In genomic region chr1:134182025-134182424, GRCm38 (mm10) we compare ENCODE assay signal across 12 mouse cellular contexts. TPM values are rescaled to one million over a fixed set of nuclear protein-coding genes. Genes with fewer than 3 reads are reported as not detected.
DNase-seq lines count a peak whose midpoint lies in the region; ATAC-seq and TF ChIP-seq lines count a peak whose summit lies in the region.
"Had no signal": no experiment of that assay in that cellular context is flagged by ENCODE, and none has a peak within 500 bp of the region (broad histone marks: within the 10 kb centered on the region; RNA-seq: fewer than 3 reads in every experiment).

TSS of gene Chil1 (plus strand) at chr1:134182176.

- TF ChIP-seq CTCF in hindbrain, postnatal 0 days (IDR thresholded peaks at IDR 0.05; ENCODE audit: low read depth): no peak
- no peak for TF ChIP-seq CTCF in cortical plate, adult 2 months (IDR thresholded peaks at IDR 0.05; ENCODE audit: extremely low read depth, insufficient read depth, low read length)

- H3K27me3 ChIP-seq in hindbrain, postnatal 0 days (ENCODE audit: insufficient read depth, low read length): no peaks in the 10 kb centered on the region
- no peaks in the 10 kb centered on the region for H3K27me3 ChIP-seq in hindbrain, embryonic 11.5 days (ENCODE audit: control insufficient read depth, insufficient read depth, low read length)
- no peaks in the 10 kb centered on the region for H3K27me3 ChIP-seq in limb, embryonic 15.5 days
- H3K27me3 ChIP-seq in midbrain, embryonic 14.5 days (ENCODE audit: control insufficient read depth, insufficient read depth, low read length): no peaks in the 10 kb centered on the region

- no peak within 1 kb of the TSS for H3K4me3 ChIP-seq in hindbrain, postnatal 0 days (ENCODE audit: low read length)
- H3K4me3 ChIP-seq in hindbrain, embryonic 11.5 days (ENCODE audit: low read depth, low read length): no peak within 1 kb of the TSS
- H3K4me3 ChIP-seq in cortical plate, adult 2 months (ENCODE audit: insufficient read depth, low read length): no peak within 1 kb of the TSS
- no peak within 1 kb of the TSS for H3K4me3 ChIP-seq in limb, embryonic 15.5 days
- no peak within 1 kb of the TSS for H3K4me3 ChIP-seq in midbrain, embryonic 14.5 days (replicated peaks; ENCODE audit: low read depth, low read length)

- no peak for TF ChIP-seq POLR2A in cortical plate, adult 2 months (IDR thresholded peaks at IDR 0.05; ENCODE audit: extremely low read depth, insufficient read depth, low read length)

- H3K9me3 ChIP-seq in hindbrain, postnatal 0 days (ENCODE audit: low read length): no peaks in the 10 kb centered on the region
- H3K9me3 ChIP-seq in hindbrain, embryonic 11.5 days (ENCODE audit: control insufficient read depth, low read length): no peaks in the 10 kb centered on the region
- H3K9me3 ChIP-seq in limb, embryonic 15.5 days: no peaks in the 10 kb centered on the region
- no peaks in the 10 kb centered on the region for H3K9me3 ChIP-seq in midbrain, embryonic 14.5 days (ENCODE audit: control insufficient read depth, low read length)
- H3K9me3 ChIP-seq: G1E; megakaryocyte, embryonic 14.5 days had no signal

- peak; percentile 12 for DNase-seq in hindbrain, postnatal 0 days (ENCODE audit: low spot score)
- no peak for DNase-seq in hindbrain, embryonic 11.5 days (ENCODE audit: low spot score)
- peak; percentile 28 for DNase-seq in adipocyte (ENCODE audit: low spot score)
- DNase-seq in midbrain, embryonic 14.5 days: no peak
- DNase-seq in yolk sac, embryonic 10.5 days (ENCODE audit: low spot score): no peak
- no peak for DNase-seq in right cerebral cortex, postnatal 36 days (ENCODE audit: low spot score in 2 of 2)
- DNase-seq: kidney, postnatal 10 days had no signal

- 54% methylated on average over 4 of the region's 4 CpGs for WGBS in hindbrain, postnatal 0 days
- 59% methylated on average over 4 of the region's 4 CpGs for WGBS in hindbrain, embryonic 11.5 days
- 54% methylated on average over 4 of the region's 4 CpGs for WGBS in limb, embryonic 15.5 days
- 59% methylated on average over 4 of the region's 4 CpGs for WGBS in midbrain, embryonic 14.5 days

- no peak within 1 kb of the TSS for H3K4me2 ChIP-seq in hindbrain, postnatal 0 days (ENCODE audit: low read depth, low read length)
- H3K4me2 ChIP-seq in hindbrain, embryonic 11.5 days (replicated peaks; ENCODE audit: low read depth, low read length): no peak within 1 kb of the TSS
- H3K4me2 ChIP-seq in limb, embryonic 15.5 days: no peak within 1 kb of the TSS
- H3K4me2 ChIP-seq in midbrain, embryonic 14.5 days (ENCODE audit: low read length): no peak within 1 kb of the TSS
- H3K4me2 ChIP-seq: heart, embryonic 11.5 days had no signal

- no peak within 1 kb of the TSS for H3K9ac ChIP-seq in hindbrain, postnatal 0 days (replicated peaks; ENCODE audit: low read length)
- no peak within 1 kb of the TSS for H3K9ac ChIP-seq in hindbrain, embryonic 11.5 days (ENCODE audit: low read depth, low read length)
- no peak within 1 kb of the TSS for H3K9ac ChIP-seq in limb, embryonic 15.5 days
- no peak within 1 kb of the TSS for H3K9ac ChIP-seq in midbrain, embryonic 14.5 days (replicated peaks; ENCODE audit: low read length)

- H3K36me3 ChIP-seq in hindbrain, postnatal 0 days (ENCODE audit: insufficient read depth, low read length): no peaks in the 10 kb centered on the region
- H3K36me3 ChIP-seq in hindbrain, embryonic 11.5 days (ENCODE audit: control insufficient read depth, insufficient read depth, low read length): no peaks in the 10 kb centered on the region
- H3K36me3 ChIP-seq in limb, embryonic 15.5 days: no peaks in the 10 kb centered on the region
- no peaks in the 10 kb centered on the region for H3K36me3 ChIP-seq in midbrain, embryonic 14.5 days (ENCODE audit: control insufficient read depth, insufficient read depth, low read length)
- H3K36me3 ChIP-seq: G1E had no signal

- no peaks in the 10 kb centered on the region for H3K4me1 ChIP-seq in hindbrain, postnatal 0 days (ENCODE audit: insufficient read depth, low read length)
- H3K4me1 ChIP-seq in hindbrain, embryonic 11.5 days (replicated peaks; ENCODE audit: control insufficient read depth, insufficient read depth, low read length): no peaks in the 10 kb centered on the region
- peaks cover 3% of the 10 kb centered on the region; the same call in 1 of the 2 replicates for H3K4me1 ChIP-seq in cortical plate, adult 2 months (ENCODE audit: control insufficient read depth, insufficient read depth, low read length)
- peaks cover 5% of the 10 kb centered on the region; the same call in 1 of the 2 replicates for H3K4me1 ChIP-seq in limb, embryonic 15.5 days
- no peaks in the 10 kb centered on the region for H3K4me1 ChIP-seq in midbrain, embryonic 14.5 days (ENCODE audit: control insufficient read depth, insufficient read depth, low read length)
- H3K4me1 ChIP-seq: megakaryocyte, embryonic 14.5 days had no signal

- H3K27ac ChIP-seq in hindbrain, postnatal 0 days: peak within 1 kb of the TSS; percentile 7; the same call in 1 of the 2 replicates
- no peak within 1 kb of the TSS for H3K27ac ChIP-seq in hindbrain, embryonic 11.5 days (ENCODE audit: low read depth, low read length)
- H3K27ac ChIP-seq in cortical plate, adult 2 months (ENCODE audit: insufficient read depth, low read length): peak within 1 kb of the TSS; percentile 59
- H3K27ac ChIP-seq in limb, embryonic 15.5 days: peak within 1 kb of the TSS; percentile 43
- no peak within 1 kb of the TSS for H3K27ac ChIP-seq in midbrain, embryonic 14.5 days (replicated peaks; ENCODE audit: low read depth, low read length)

- peak; percentile 29; the same call in 1 of the 2 replicates for ATAC-seq in hindbrain, postnatal 0 days
- no peak for ATAC-seq in hindbrain, embryonic 11.5 days (ENCODE audit: low FRiP score)
- no peak for ATAC-seq in limb, embryonic 15.5 days (ENCODE audit: insufficient number of reproducible peaks, low FRiP score, low TSS enrichment, low read depth)
- no peak for ATAC-seq in midbrain, embryonic 14.5 days (ENCODE audit: low FRiP score, low TSS enrichment)

RNA-seq across cellular contexts. Expression of gene Chil1, which starts in this region (rescaled TPM):
- 4.5 and 6.2 TPM in 2 replicates for total RNA-seq in hindbrain, postnatal 0 days (2014; rRNA removed)
- 3.1 and 4.1 TPM in 2 replicates for polyA plus RNA-seq in hindbrain, postnatal 0 days (2015; fragmentation: Nextera tagmentation; extraction: Ambion mirVana)
- 1.1 and 2.0 TPM in 2 replicates for polyA plus RNA-seq in hindbrain, embryonic 11.5 days (2014; fragmentation: Nextera tagmentation; extraction: Ambion mirVana)
- polyA plus RNA-seq in cortical plate, adult 2 months (2012; rRNA removed): 18.0 and 18.1 TPM in 2 replicates
- 9.8 and 13.6 TPM in 2 replicates for polyA plus RNA-seq in limb, embryonic 15.5 days (2015; fragmentation: Nextera tagmentation; extraction: Ambion mirVana)
- 3.6 and 3.7 TPM in 2 replicates for polyA plus RNA-seq in midbrain, embryonic 14.5 days (2014; fragmentation: Nextera tagmentation; extraction: Ambion mirVana)
- total RNA-seq: G1E had no signal
- polyA plus RNA-seq: G1E had no signal

Comparison
In these comparisons a context has a peak if more than half of its experiments do, and no peak if none do; other contexts are left out.
1. DNase-seq: peak in hindbrain, postnatal 0 days (single experiment) and adipocyte (single experiment); none in hindbrain, embryonic 11.5 days (single experiment), midbrain, embryonic 14.5 days (single experiment), yolk sac, embryonic 10.5 days (single experiment) and right cerebral cortex, postnatal 36 days (0 of 2).
2. H3K27ac ChIP-seq: peak in hindbrain, postnatal 0 days (single experiment), cortical plate, adult 2 months (single experiment) and limb, embryonic 15.5 days (single experiment); none in hindbrain, embryonic 11.5 days (single experiment) and midbrain, embryonic 14.5 days (single experiment).